Mouse (Mus musculus) kidney, adult 8-10 months (tissue): ENCODE data around the gene Tmem265.

Experiments used
- DNase-seq, 2 experiments: peaks; one replicate each; pipeline ENCODE4 v3.0.0; 2022

The Tmem265 gene

DNA sequence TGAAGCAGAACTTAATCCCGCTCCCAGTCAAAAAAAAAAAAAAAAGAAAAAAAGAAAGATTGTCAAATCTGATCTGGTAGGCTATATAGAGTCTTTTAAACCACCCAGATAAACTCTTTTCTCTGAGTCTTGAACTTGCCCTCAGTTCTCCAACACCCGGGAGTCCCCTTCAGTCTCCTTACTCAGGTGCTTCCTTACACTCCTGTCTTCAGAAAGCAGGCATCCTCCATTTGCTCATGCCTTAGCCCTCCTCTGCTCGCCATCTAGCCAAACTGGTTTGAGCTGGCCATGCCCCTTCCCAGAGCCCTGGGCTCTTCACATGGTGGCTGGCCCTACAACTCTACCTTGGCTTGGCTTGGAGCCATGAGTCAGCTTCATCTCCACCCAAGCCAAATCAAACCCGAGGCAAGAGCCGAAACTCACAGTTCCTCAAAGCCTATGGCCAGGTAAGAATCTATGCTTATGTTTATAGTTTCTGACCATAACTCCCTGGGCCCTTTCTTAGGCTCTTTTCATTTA, at the start of gene Tmem265:
Gene Tmem265 (plus strand): TSS at position 51 of the 519 bp plus-strand sequence.
- peak in 1 of 2 experiments; percentile 24 for DNase-seq

GRCm38 (mm10) chr7:127511808-127512230, 49.4 kb upstream of the Tmem265 start, which contains the start of gene Srcap:
Gene Srcap, plus strand, starts transcription at chr7:127511983.
- peak; percentile 97 to 98 for DNase-seq

DNA sequence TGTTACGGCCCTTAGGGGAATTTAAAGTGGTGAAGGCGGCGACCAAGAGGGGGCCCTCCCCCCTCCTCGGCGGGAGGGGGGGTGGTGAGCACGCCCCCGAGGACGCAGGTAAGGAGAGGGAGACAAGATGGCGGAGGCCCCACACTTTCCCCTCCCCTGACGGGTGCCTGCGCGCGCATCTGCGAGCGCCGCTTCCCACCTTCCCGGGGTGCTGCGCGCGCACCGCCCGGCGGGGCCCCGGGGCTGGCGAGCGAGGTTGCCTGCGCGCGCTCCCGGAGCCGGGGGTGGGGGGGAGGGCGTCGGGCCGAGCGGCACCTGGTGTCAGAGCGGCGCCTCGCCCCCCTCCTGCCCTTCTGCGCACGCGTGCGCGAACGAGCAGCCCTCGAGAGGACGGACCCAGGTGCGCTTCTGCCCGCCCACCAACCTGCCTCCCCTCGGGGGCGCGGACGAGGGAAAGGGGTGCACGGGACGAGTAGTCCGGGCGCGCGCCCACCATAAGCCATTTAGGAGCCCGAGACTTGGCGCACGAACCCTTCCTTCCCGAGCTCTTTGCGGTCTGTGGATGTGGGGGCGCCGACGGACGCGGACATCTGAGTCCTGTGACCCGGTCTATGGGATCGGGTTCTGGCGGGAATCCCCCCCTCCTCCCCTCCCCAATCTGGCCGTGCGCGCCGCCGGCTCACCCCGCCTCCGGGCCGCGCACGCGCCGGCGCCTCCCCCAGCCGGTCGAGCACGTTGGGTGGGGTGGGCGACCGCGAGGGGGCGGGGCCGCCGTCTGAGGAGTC, 48.8 kb upstream of the Tmem265 start:
- peak; percentile 91 for DNase-seq

GRCm38 (mm10) chr7:127513016-127513390, 48.2 kb upstream of the Tmem265 start:
- DNase-seq, result peak in 1 of 2 experiments; percentile 58

- peak in 1 of 2 experiments; percentile 9 for DNase-seq
Measured at GRCm38 (mm10) chr7:127513781-127514180, 47.4 kb upstream of the Tmem265 start.

GRCm38 (mm10) chr7:127515846-127516245, 45.3 kb upstream of the Tmem265 start:
- no peak for DNase-seq

- no peak for DNase-seq
Measured at GRCm38 (mm10) chr7:127516344-127516743, 44.8 kb upstream of the Tmem265 start.

DNA sequence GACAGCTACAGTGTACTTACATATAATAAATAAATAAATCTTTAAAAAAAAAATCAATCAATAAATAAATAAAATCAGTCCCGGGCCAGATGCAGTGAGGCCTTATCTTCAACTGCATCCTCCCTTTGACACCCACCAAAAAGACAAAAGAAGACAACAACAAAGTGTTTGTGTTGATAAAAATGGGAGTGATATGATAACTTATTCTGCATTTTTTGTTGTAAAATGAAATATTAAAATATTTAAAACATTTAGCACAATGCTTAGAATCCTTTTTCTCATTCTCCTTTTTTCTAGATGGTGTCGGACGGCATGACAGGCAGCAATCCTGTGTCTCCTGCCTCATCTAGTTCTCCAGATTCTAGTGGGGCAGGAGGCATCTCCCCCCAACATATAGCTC, 41.9 kb upstream of the Tmem265 start, which contains the start of gene Gm42715:
Gene Gm42715 (plus strand): TSS at position 301 of the 400 bp plus-strand sequence.
- DNase-seq, result no peak

DNA sequence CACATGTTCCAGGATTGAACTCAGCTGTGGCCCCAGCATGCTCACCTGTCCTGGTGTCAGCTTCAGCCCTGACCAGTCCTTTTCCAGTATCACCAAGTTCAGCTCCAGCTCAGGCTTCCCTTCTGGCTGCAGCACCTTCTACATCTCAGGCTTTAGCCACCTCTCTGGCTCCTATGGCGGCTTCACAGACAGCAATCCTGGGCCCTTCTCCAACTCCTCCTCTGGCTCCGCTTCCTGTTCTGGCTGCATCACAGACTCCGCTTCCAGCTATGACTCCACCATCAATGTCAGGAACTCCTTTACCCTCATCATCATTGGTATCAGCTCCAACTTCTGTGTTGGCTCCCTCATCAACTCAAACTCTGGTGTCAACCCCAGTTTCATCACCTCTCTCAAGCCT, 19.5 kb upstream of the Tmem265 start:
- no peak for DNase-seq

GRCm38 (mm10) chr7:127549116-127549835, 11.9 kb upstream of the Tmem265 start:
- DNase-seq, result peak in 1 of 2 experiments; percentile 41

DNA sequence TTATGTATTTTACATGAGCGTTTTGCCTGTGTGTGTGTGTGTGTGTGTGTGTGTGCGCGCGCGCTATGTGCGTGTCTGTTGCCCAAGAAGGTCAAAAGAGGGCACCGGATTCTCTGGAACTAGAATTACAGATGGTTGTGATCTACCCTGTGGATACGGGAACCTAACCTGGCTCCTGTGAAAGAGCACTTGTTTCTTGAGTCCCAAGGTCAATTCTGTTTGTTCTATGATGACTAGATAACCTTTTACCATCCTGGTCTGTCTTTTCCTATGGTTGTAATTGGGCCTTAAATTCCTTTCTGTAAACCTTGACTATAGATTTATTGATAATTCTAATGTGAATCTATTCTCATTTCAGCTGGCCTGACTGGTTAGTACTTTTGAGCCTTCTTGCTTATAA, 9.6 kb upstream of the Tmem265 start:
- no peak for DNase-seq

DNA sequence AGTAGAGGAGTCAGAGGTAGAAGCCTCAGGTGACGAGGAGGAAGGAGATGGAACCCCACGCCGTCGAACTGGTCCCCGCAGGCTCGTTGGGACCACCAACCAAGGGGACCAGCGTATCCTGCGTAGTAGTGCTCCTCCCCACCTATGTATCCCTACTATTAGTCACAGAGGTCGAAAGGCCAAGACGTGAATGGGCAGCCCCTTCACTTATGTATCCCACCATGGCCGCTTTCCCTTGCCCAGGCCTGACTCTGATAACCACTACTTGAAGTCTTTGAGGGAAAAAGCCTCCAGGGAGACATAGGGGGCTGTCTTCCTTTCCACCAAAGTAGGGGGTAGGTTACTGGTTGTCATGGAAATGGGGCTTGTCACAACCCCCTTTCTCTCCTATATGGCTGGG, 610 bp upstream of the Tmem265 start:
- no peak for DNase-seq

GRCm38 (mm10) chr7:127564381-127565150, 3.4 kb downstream of the Tmem265 start:
- DNase-seq, result peak in 1 of 2 experiments; percentile 59

GRCm38 (mm10) chr7:127572895-127573471, 11.8 kb downstream of the Tmem265 start, which contains the start of gene Phkg2:
Gene Phkg2, plus strand, starts transcription at chr7:127573340.
- DNase-seq, result peak; percentile 95 to 98

DNA sequence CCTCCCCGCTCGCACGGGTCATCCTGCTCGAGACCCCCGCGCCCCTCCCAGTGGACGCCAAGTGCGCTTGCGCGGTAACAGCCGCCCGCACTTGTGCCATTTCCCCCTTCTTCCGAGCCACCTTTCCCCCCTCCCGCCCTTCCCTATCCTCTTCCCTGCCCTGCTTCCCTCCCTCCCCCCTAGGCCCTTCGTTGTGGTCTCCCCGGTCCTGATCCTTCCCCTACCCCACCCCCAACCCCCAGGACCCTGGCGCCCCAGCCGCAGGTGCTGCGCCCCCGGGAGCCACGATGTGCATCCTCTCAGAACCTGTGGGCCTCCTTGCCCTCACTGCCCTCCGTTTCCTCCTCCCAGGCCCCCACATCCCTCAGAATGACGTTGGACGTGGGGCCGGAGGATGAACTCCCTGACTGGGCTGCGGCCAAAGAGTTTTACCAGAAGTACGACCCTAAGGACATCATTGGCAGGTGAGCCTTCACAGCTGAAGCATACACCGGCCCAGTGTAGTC, 12.4 kb downstream of the Tmem265 start:
- no peak for DNase-seq

DNA sequence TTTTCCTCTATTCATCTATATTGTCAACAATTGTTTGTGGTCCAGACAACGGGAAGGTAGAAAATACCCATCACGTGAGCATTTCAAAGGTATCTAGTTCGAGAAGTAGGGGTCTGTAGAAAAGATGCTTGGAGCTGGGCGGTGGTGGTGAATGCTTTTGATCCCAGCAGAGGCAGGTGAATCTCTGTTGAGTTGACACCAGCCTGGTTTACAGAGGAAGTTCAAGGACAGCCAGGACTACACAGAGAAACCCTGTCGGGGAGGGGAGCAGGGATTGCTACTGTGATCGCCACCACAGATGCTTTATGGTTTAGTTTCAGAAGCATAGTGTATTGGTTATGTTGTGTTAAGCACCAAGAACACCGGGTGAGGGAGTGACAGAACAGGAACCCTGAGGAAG, 12.9 kb downstream of the Tmem265 start:
- DNase-seq, result no peak

DNA sequence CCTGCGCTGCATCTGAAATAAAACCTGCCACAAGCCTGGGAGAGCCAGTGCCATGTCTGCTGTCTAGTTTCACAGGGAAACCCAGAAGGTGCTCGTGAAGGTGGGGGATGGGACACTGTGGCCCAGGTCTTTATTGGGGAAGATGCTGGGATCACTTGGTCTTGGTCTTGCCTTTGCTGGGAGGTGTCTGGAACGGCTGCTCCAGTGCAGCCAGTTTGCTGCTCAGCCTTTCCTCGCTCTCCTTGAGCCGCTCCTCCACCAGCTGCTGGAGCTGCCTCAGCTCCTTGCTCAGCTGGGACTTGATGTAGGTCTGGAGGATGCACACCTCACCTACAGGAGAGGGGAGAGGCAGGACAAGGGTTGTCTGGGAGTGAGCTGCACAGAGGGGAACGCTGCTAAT, 22.1 kb downstream of the Tmem265 start:
- no peak for DNase-seq

DNA sequence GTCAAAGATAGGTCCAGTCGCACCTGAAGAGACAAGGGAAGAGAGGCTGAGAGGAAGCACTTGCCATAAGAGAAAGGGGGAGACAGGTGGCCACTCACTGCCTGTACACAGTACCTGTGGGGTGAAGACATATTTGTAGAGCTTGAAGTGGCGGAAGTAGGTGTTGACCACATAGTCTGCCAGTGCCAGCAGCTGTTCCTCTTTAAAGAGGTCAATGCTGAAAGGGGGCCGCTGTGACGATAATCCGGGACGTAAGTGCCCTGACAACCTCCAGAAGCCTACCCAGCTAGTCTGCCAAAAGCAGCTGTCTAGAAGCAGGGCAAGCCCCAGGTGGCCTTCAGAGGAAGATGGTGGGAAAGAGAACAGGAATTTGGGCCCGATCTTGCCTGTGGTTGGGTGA, 23.8 kb downstream of the Tmem265 start:
- DNase-seq, result no peak

GRCm38 (mm10) chr7:127586149-127586548, 25.0 kb downstream of the Tmem265 start:
- no peak for DNase-seq

GRCm38 (mm10) chr7:127587196-127587595, 26.0 kb downstream of the Tmem265 start:
- no peak for DNase-seq

- peak; percentile 97 to 99 for DNase-seq
Measured at GRCm38 (mm10) chr7:127588011-127588871, 27.1 kb downstream of the Tmem265 start, which contains the start of the genes Ccdc189 and Rnf40. Gene Ccdc189, minus strand, starts transcription at chr7:127588595. Gene Rnf40, plus strand, starts transcription at chr7:127588767.
